Mouse (Mus musculus): ENCODE data around the gene Soat1. TPM values are rescaled to one million over a fixed set of nuclear protein-coding genes. Genes with fewer than 3 reads are reported as not detected.

Soat1 gene
- total RNA-seq, 1 experiment from 2014 or later, result 142 TPM

- ATAC-seq (replicated peaks; ENCODE audit: insufficient number of reproducible peaks, low FRiP score, low TSS enrichment, poor library complexity, severe bottlenecking), result no peak
Observed at GRCm38 (mm10) chr1:156381217-156381616, 92.9 kb downstream of the Soat1 start.

Other genes starting within 250 kb of the Soat1 start
- gene Tdrd5, start 170.7 kb downstream of the Soat1 start, total RNA-seq (2017), result 0.29 TPM in 1 of 3 replicates, not detected in the others
- not detected in 3 replicates for gene Nphs2, start 163.6 kb downstream of the Soat1 start, total RNA-seq (2017)
- 950 to 1,369 TPM (median 1,318 TPM) in 3 replicates for gene Gm2000, start 108.3 kb downstream of the Soat1 start, total RNA-seq (2017)
- 1.2 to 7.4 TPM in 2 of 3 replicates, not detected in the other for gene Axdnd1, start 53.2 kb downstream of the Soat1 start, total RNA-seq (2017)
- gene Gm10031, start 49.7 kb upstream of the Soat1 start, total RNA-seq (2017), result 6.0 to 10.7 TPM (median 9.9 TPM) in 3 replicates
- gene Abl2, start 84.5 kb upstream of the Soat1 start, total RNA-seq (2017), result 17.1 to 22.4 TPM (median 18.6 TPM) in 3 replicates
- gene Tor3a, start 200.0 kb upstream of the Soat1 start, total RNA-seq (2017), result 10.6 to 22.7 TPM (median 17.1 TPM) in 3 replicates
- gene Fam20b, start 244.8 kb upstream of the Soat1 start, total RNA-seq (2017), result 41.8 to 53.3 TPM (median 41.9 TPM) in 3 replicates

All from monocyte, adult 5-6 weeks (primary cell).